Mouse (Mus musculus): ENCODE data around the gene Slc9a9. TPM values are rescaled to one million over a fixed set of nuclear protein-coding genes. Genes with fewer than 3 reads are reported as not detected.
A peak's percentile ranks its signal among the peaks of the same experiment; 100 is the strongest.

Gene Slc9a9
- polyA plus RNA-seq, 1 experiment from 2014 or later = 3.0 TPM

GRCm38 (mm10) chr9:94687203-94687859 is 17.6 kb downstream of the Slc9a9 start:
- Histone ChIP-seq H3K27ac (replicated peaks) (no peak overlapping the region), H3K9ac (replicated peaks) (no peak overlapping the region), H3K36me3 (no peaks in the 10 kb centered on the region), H3K9me3 (no peaks in the 10 kb centered on the region), H3K27me3 (no peaks in the 10 kb centered on the region), H3K4me2 (replicated peaks) (no peak overlapping the region), H3K4me3 (no peak overlapping the region), H3K4me1 (no peaks in the 10 kb centered on the region)
- no peak for ATAC-seq (replicated peaks)
- WGBS = 90% methylated on average over 1 of the region's 1 CpGs

- Histone ChIP-seq H3K9me3 (no peaks in the 10 kb centered on the region), H3K36me3 (no peaks in the 10 kb centered on the region), H3K4me1 (no peaks in the 10 kb centered on the region), H3K27me3 (no peaks in the 10 kb centered on the region), H3K4me3 (no peak overlapping the region), H3K9ac (replicated peaks) (no peak overlapping the region), H3K27ac (replicated peaks) (no peak overlapping the region), H3K4me2 (replicated peaks) (no peak overlapping the region)
- 75% methylated on average over 10 of the region's 10 CpGs for WGBS
- no peak for ATAC-seq (replicated peaks)
Measured at GRCm38 (mm10) chr9:94691311-94692087, 21.8 kb downstream of the Slc9a9 start.

- Histone ChIP-seq H3K4me3 (no peak overlapping the region), H3K9me3 (no peaks in the 10 kb centered on the region), H3K4me1 (no peaks in the 10 kb centered on the region), H3K36me3 (no peaks in the 10 kb centered on the region), H3K27ac (replicated peaks) (no peak overlapping the region), H3K4me2 (replicated peaks) (no peak overlapping the region), H3K27me3 (no peaks in the 10 kb centered on the region), H3K9ac (replicated peaks) (no peak overlapping the region)
- ATAC-seq (replicated peaks) = no peak
- WGBS = 56% methylated on average over 7 of the region's 7 CpGs
Measured at GRCm38 (mm10) chr9:94692122-94692521, 22.4 kb downstream of the Slc9a9 start.

GRCm38 (mm10) chr9:94694243-94694642 is 24.5 kb downstream of the Slc9a9 start:
- no peak overlapping the region for H3K4me2 ChIP-seq (replicated peaks)
- no peak overlapping the region for H3K9ac ChIP-seq (replicated peaks)
- no peak overlapping the region for H3K4me3 ChIP-seq
- H3K27me3 ChIP-seq = no peaks in the 10 kb centered on the region
- H3K27ac ChIP-seq (replicated peaks) = no peak overlapping the region
- no peak for ATAC-seq (replicated peaks)
- 93% methylated on average over 4 of the region's 4 CpGs for WGBS
- H3K4me1 ChIP-seq = no peaks in the 10 kb centered on the region
- H3K36me3 ChIP-seq = no peaks in the 10 kb centered on the region
- no peaks in the 10 kb centered on the region for H3K9me3 ChIP-seq

GRCm38 (mm10) chr9:94694983-94695382 is 25.3 kb downstream of the Slc9a9 start:
- 83% methylated on average over 3 of the region's 3 CpGs for WGBS
- ATAC-seq (replicated peaks) = no peak
- Histone ChIP-seq H3K27ac (replicated peaks) (no peak overlapping the region), H3K9ac (replicated peaks) (no peak overlapping the region), H3K4me2 (replicated peaks) (no peak overlapping the region), H3K36me3 (no peaks in the 10 kb centered on the region), H3K9me3 (no peaks in the 10 kb centered on the region), H3K27me3 (no peaks in the 10 kb centered on the region), H3K4me3 (no peak overlapping the region), H3K4me1 (no peaks in the 10 kb centered on the region)

- H3K36me3 ChIP-seq = no peaks in the 10 kb centered on the region
- no peaks in the 10 kb centered on the region for H3K9me3 ChIP-seq
- no peak for ATAC-seq (replicated peaks)
- H3K27ac ChIP-seq (replicated peaks) = no peak overlapping the region
- H3K4me2 ChIP-seq (replicated peaks) = no peak overlapping the region
- H3K9ac ChIP-seq (replicated peaks) = no peak overlapping the region
- no peaks in the 10 kb centered on the region for H3K27me3 ChIP-seq
- no peaks in the 10 kb centered on the region for H3K4me1 ChIP-seq
- H3K4me3 ChIP-seq = no peak overlapping the region
- 81% methylated on average over 9 of the region's 9 CpGs for WGBS
Measured at GRCm38 (mm10) chr9:94696539-94697079, 26.9 kb downstream of the Slc9a9 start.

- H3K9me3 ChIP-seq = no peaks in the 10 kb centered on the region
Measured at GRCm38 (mm10) chr9:94698175-94698574, 28.5 kb downstream of the Slc9a9 start.

GRCm38 (mm10) chr9:94700549-94700948 is 30.8 kb downstream of the Slc9a9 start:
- WGBS = 68% methylated on average over 1 of the region's 1 CpGs
- no peak overlapping the region for H3K4me3 ChIP-seq
- no peak overlapping the region for H3K4me2 ChIP-seq (replicated peaks)
- H3K27ac ChIP-seq (replicated peaks) = no peak overlapping the region
- no peaks in the 10 kb centered on the region for H3K9me3 ChIP-seq
- H3K9ac ChIP-seq (replicated peaks) = no peak overlapping the region
- H3K36me3 ChIP-seq = no peaks in the 10 kb centered on the region
- H3K4me1 ChIP-seq = no peaks in the 10 kb centered on the region
- peak; percentile 72 for ATAC-seq (replicated peaks)
- no peaks in the 10 kb centered on the region for H3K27me3 ChIP-seq

More at GRCm38 (mm10) chr9:94698175-94698574, 28.5 kb downstream of the Slc9a9 start:
- Histone ChIP-seq H3K27ac (replicated peaks) (no peak overlapping the region), H3K36me3 (no peaks in the 10 kb centered on the region), H3K4me3 (no peak overlapping the region), H3K4me1 (no peaks in the 10 kb centered on the region), H3K27me3 (no peaks in the 10 kb centered on the region), H3K4me2 (replicated peaks) (no peak overlapping the region), H3K9ac (replicated peaks) (no peak overlapping the region)
- 85% methylated on average over 2 of the region's 2 CpGs for WGBS
- ATAC-seq (replicated peaks) = no peak

GRCm38 (mm10) chr9:94701193-94701869 is 31.6 kb downstream of the Slc9a9 start:
- no peaks in the 10 kb centered on the region for H3K4me1 ChIP-seq
- WGBS = 66% methylated on average over 6 of the region's 6 CpGs
- 0 out of 2 replicates have a peak, but pooled peaks have one; percentile 27 for ATAC-seq (replicated peaks)
- H3K36me3 ChIP-seq = no peaks in the 10 kb centered on the region
- no peak overlapping the region for H3K9ac ChIP-seq (replicated peaks)
- no peak overlapping the region for H3K27ac ChIP-seq (replicated peaks)
- no peaks in the 10 kb centered on the region for H3K27me3 ChIP-seq
- no peaks in the 10 kb centered on the region for H3K9me3 ChIP-seq
- no peak overlapping the region for H3K4me3 ChIP-seq
- H3K4me2 ChIP-seq (replicated peaks) = no peak overlapping the region

- Histone ChIP-seq H3K36me3 (no peaks in the 10 kb centered on the region), H3K9me3 (no peaks in the 10 kb centered on the region), H3K4me2 (replicated peaks) (no peak overlapping the region), H3K4me3 (no peak overlapping the region), H3K27ac (replicated peaks) (no peak overlapping the region), H3K9ac (replicated peaks) (no peak overlapping the region), H3K4me1 (no peaks in the 10 kb centered on the region), H3K27me3 (no peaks in the 10 kb centered on the region)
- no peak for ATAC-seq (replicated peaks)
- 56% methylated on average over 10 of the region's 10 CpGs for WGBS
Measured at GRCm38 (mm10) chr9:94701965-94702634, 32.4 kb downstream of the Slc9a9 start.

GRCm38 (mm10) chr9:94704986-94705757 is 35.5 kb downstream of the Slc9a9 start:
- WGBS = 82% methylated on average over 9 of the region's 9 CpGs

More at GRCm38 (mm10) chr9:94704986-94705757, 35.5 kb downstream of the Slc9a9 start:
- ATAC-seq (replicated peaks) = no peak
- H3K27ac ChIP-seq (replicated peaks) = no peak overlapping the region
- H3K4me2 ChIP-seq (replicated peaks) = no peak overlapping the region
- H3K27me3 ChIP-seq = no peaks in the 10 kb centered on the region
- H3K4me1 ChIP-seq = no peaks in the 10 kb centered on the region
- no peak overlapping the region for H3K9ac ChIP-seq (replicated peaks)
- no peak overlapping the region for H3K4me3 ChIP-seq
- no peaks in the 10 kb centered on the region for H3K36me3 ChIP-seq
- H3K9me3 ChIP-seq = no peaks in the 10 kb centered on the region
